Mouse (Mus musculus): Measurements from ENCODE around the gene Cst8.

DNA sequence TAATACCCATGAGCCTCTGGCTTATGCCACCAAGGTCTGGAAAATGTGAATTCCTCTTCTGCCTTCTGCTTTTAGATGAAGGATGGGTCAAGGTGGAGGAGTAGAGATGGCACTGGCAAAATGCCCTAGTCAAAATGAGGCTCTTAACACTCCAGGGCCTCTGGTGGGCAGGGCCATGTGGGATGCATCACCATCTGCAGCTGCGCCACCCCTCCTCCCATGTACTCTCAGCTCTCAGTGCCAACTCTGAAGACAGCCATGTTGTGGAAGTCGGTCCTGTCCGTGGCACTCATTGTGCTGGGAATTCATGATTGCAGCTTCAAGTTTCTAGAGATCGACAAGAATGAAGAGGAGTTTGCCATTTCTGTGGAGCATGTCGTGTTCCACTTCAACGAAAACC, 9.4 kb upstream of the Cst8 start, which contains the start of gene Cst12:
- TF ChIP-seq CTCF (IDR thresholded peaks at IDR 0.05; ENCODE audit: low read depth): no peak
- no peak for TF ChIP-seq EP300 (IDR thresholded peaks at IDR 0.05; ENCODE audit: low read depth)
